Mouse (Mus musculus) small intestine, adult 2 months (tissue): ENCODE data around the gene Gm20683. TPM values are rescaled to one million over a fixed set of nuclear protein-coding genes. Genes with fewer than 3 reads are reported as not detected.

Experiments
- H3K27ac ChIP-seq: fragments of 200-500 bp; 2 replicates; pipeline ENCODE4 v1.5.1; 2012; ENCODE audit warnings: low read depth, low read length, control low read depth, inconsistent platforms; ENCODE audit not compliant: insufficient read depth
- H3K27me3 ChIP-seq: fragments of 200-500 bp; 2 replicates; pipeline ENCODE4 v1.6.1; 2012; ENCODE audit warnings: mild to moderate bottlenecking, moderate library complexity, low read length, inconsistent platforms; ENCODE audit not compliant: control insufficient read depth, insufficient read depth
- H3K36me3 ChIP-seq: fragments of 200-500 bp; 2 replicates; pipeline ENCODE4 v1.6.1; 2012; ENCODE audit warnings: mild to moderate bottlenecking, low read length, control low read depth, inconsistent platforms; ENCODE audit not compliant: control insufficient read depth, insufficient read depth
- H3K4me1 ChIP-seq: fragments of 200-500 bp; 2 replicates; pipeline ENCODE4 v1.6.1; 2012; ENCODE audit warnings: low read length, inconsistent platforms, mixed read lengths; ENCODE audit not compliant: control insufficient read depth, insufficient read depth, insufficient read length
- H3K4me3 ChIP-seq: fragments of 200-500 bp; 2 replicates; pipeline ENCODE4 v1.5.1; 2012; ENCODE audit warnings: low read depth, mild to moderate bottlenecking, control low read depth, inconsistent platforms, low read length, moderate library complexity
- CTCF ChIP-seq: fragments of 200-500 bp; IDR thresholded peaks from 2 replicates; pipeline ENCODE4 v1.5.1; 2012; ENCODE audit warnings: low read depth, mild to moderate bottlenecking, control low read depth, inconsistent platforms, low read length, moderate library complexity, mixed read lengths; ENCODE audit not compliant: insufficient replicate concordance, insufficient read length; ENCODE audit errors: extremely low read depth
- POLR2A ChIP-seq: fragments of 200-500 bp; IDR thresholded peaks from 2 replicates; pipeline ENCODE4 v1.6.1; 2012; ENCODE audit warnings: low read depth, mild to moderate bottlenecking, control low read depth, inconsistent platforms, low read length, moderate library complexity
- WGBS: fragments of 180-500 bp; shearing (Covaris S2); methylation state at CpG from one replicate; pipeline ENCODE4 v1.1.7; 2018; 5-methylcytosine and 5-hydroxymethylcytosine counted together
- polyA plus RNA-seq: library from polyadenylated mRNA; depleted of rRNA; stranded (reverse); fragments of >200 nt; gene quantifications from 2 replicates; pipeline ENCODE4 v1.2.3, GENCODE M21; 2012

The Gm20683 gene
- polyA plus RNA-seq, 1 experiment: 55.5 TPM

GRCm38 (mm10) chr17:25825984-25826570 is 15.5 kb downstream of the Gm20683 start:
- 95% methylated on average over 27 of the region's 27 CpGs for WGBS
- Histone ChIP-seq H3K36me3 (peaks cover 18% of the 10 kb centered on the region), H3K4me1 (peaks cover 22% of the 10 kb centered on the region), H3K27me3 (no peaks in the 10 kb centered on the region), H3K27ac (no peak overlapping the region), H3K4me3 (no peak overlapping the region)
- TF ChIP-seq POLR2A: no peak
- TF ChIP-seq CTCF: no peak

GRCm38 (mm10) chr17:25825311-25825710 is 16.3 kb downstream of the Gm20683 start:
- TF ChIP-seq POLR2A (no peak), CTCF (no peak)

GRCm38 (mm10) chr17:25824362-25825142 is 17.0 kb downstream of the Gm20683 start:
- no peak for TF ChIP-seq CTCF
- TF ChIP-seq POLR2A: no peak
- H3K36me3 ChIP-seq: peaks cover 11% of the 10 kb centered on the region
- no peak overlapping the region for H3K27ac ChIP-seq
- peaks cover 4% of the 10 kb centered on the region; the same call in 1 of the 2 replicates for H3K27me3 ChIP-seq
- peaks cover 20% of the 10 kb centered on the region for H3K4me1 ChIP-seq
- 62% methylated on average over 17 of the region's 17 CpGs for WGBS
- H3K4me3 ChIP-seq: peak overlapping the region; percentile 91

More at GRCm38 (mm10) chr17:25825311-25825710, 16.3 kb downstream of the Gm20683 start:
- no peak overlapping the region for H3K4me3 ChIP-seq
- no peak overlapping the region for H3K27ac ChIP-seq
- H3K4me1 ChIP-seq: peaks cover 19% of the 10 kb centered on the region
- WGBS: 89% methylated on average over 6 of the region's 6 CpGs
- H3K27me3 ChIP-seq: no peaks in the 10 kb centered on the region
- H3K36me3 ChIP-seq: peaks cover 11% of the 10 kb centered on the region

GRCm38 (mm10) chr17:25823452-25823851 is 18.1 kb downstream of the Gm20683 start, which contains the start of gene Wdr24:
Gene Wdr24, plus strand, starts transcription at chr17:25823627.
- WGBS: under 1% methylated on average over 18 of the region's 18 CpGs
- H3K4me1 ChIP-seq: peaks cover 21% of the 10 kb centered on the region
- H3K36me3 ChIP-seq: peaks cover 11% of the 10 kb centered on the region
- peak within 1 kb of the TSS; percentile 52 for H3K27ac ChIP-seq
- peaks cover 14% of the 10 kb centered on the region; the same call in 1 of the 2 replicates for H3K27me3 ChIP-seq
- TF ChIP-seq CTCF (no peak), POLR2A (no peak)
- peak within 1 kb of the TSS; percentile 91 for H3K4me3 ChIP-seq

GRCm38 (mm10) chr17:25818851-25819780 is 22.4 kb downstream of the Gm20683 start:
- Histone ChIP-seq H3K27ac (no peak overlapping the region), H3K4me1 (peaks cover 9% of the 10 kb centered on the region), H3K4me3 (peak overlapping the region; percentile 36), H3K27me3 (peaks cover 14% of the 10 kb centered on the region; the same call in 1 of the 2 replicates), H3K36me3 (no peaks in the 10 kb centered on the region)
- 7% methylated on average over 46 of the region's 46 CpGs for WGBS
- TF ChIP-seq POLR2A (no peak), CTCF (no peak)

- H3K4me3 ChIP-seq: no peak overlapping the region
- no peak overlapping the region for H3K27ac ChIP-seq
- peaks cover 7% of the 10 kb centered on the region for H3K4me1 ChIP-seq
- peaks cover 14% of the 10 kb centered on the region; the same call in 1 of the 2 replicates for H3K27me3 ChIP-seq
- TF ChIP-seq POLR2A (no peak), CTCF (no peak)
- no peaks in the 10 kb centered on the region for H3K36me3 ChIP-seq
- WGBS: 81% methylated on average over 11 of the region's 11 CpGs
Measured at GRCm38 (mm10) chr17:25817662-25818061, 23.9 kb downstream of the Gm20683 start.
